Mouse (Mus musculus) lung, adult 2 months (tissue): ENCODE results near the gene Tbl1xr1. TPM values are rescaled to one million over a fixed set of nuclear protein-coding genes. Genes with fewer than 3 reads are reported as not detected.

ENCODE experiments used
- DNase-seq: peaks from one replicate; pipeline ENCODE4 v3.0.0; 2022
- H3K4me1 ChIP-seq: fragments of 200-500 bp; 2 replicates; pipeline ENCODE4 v1.6.1; 2011; ENCODE audit warnings: low read length; ENCODE audit not compliant: control insufficient read depth, insufficient read depth
- H3K4me3 ChIP-seq: fragments of 200-500 bp; replicated peaks from 2 replicates; pipeline ENCODE3; 2011; ENCODE audit warnings: low read depth, mild to moderate bottlenecking, control low read depth, low read length; ENCODE audit errors: extremely low read depth
- CTCF ChIP-seq: fragments of 200-500 bp; IDR thresholded peaks from 2 replicates; pipeline ENCODE4 v1.5.1; 2011; ENCODE audit warnings: mild to moderate bottlenecking, low read length, control low read depth; ENCODE audit not compliant: insufficient read depth
- POLR2A ChIP-seq: fragments of 200-500 bp; IDR thresholded peaks from 2 replicates; pipeline ENCODE4 v1.6.1; 2011; ENCODE audit warnings: low read depth, mild to moderate bottlenecking, control low read depth, low read length, borderline replicate concordance; ENCODE audit errors: extremely low read depth
- WGBS: fragments of 180-500 bp; shearing (Covaris S2); methylation state at CpG from one replicate; pipeline ENCODE4 v1.1.7; 2018; 5-methylcytosine and 5-hydroxymethylcytosine counted together
- polyA plus RNA-seq: library from polyadenylated mRNA; depleted of rRNA; stranded (reverse); fragments of >200 nt; gene quantifications from 2 replicates; pipeline ENCODE4 v1.2.3, GENCODE M21; 2012

The Tbl1xr1 gene
- polyA plus RNA-seq, 1 experiment = 37.3 TPM

DNA sequence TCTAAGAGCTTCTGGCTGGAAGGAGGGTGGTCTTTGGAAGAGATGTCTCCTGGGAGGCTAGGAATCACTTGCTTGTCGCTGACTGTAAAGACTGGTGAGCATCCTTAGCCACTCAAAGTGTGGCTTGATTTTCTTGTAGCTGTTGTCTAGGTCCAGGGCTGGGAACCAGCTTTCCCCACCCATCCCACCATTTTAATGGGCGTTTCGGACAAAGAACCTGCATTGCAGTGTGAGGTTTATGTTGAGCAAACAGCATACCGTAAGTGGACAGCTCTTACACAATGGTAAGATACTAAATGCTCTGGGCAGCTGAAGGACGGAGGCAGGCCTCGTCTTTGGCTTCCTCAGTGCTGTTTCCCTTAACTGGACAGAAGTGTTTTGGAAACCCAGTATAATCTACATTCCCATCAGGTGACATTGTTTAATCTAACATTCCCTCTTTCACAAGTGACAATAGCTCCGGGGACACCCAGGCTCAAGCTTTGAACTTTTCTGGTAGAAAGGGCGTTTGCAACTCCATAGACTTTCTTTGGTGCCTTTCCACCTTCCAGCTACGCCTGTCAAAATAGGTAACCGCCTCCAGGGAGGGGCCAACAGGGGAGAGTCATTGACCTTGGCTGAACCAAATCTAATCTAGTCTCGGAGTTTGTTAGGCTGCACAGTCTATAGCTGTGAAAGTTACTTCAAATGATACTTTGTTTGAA is 1.7 kb upstream of the Tbl1xr1 start:
- H3K4me1 ChIP-seq = peaks cover 9% of the 10 kb centered on the region
- H3K4me3 ChIP-seq = peak overlapping the region; percentile 34
- peak; percentile 57 for DNase-seq
- TF ChIP-seq POLR2A = no peak
- no peak for TF ChIP-seq CTCF
- WGBS = 23% methylated on average over 11 of the region's 11 CpGs

- TF ChIP-seq POLR2A = no peak
- Histone ChIP-seq H3K4me3 (peak overlapping the region; percentile 90), H3K4me1 (peaks cover 9% of the 10 kb centered on the region)
- WGBS = under 1% methylated on average over 28 of the region's 28 CpGs
- DNase-seq = no peak
Measured at GRCm38 (mm10) chr3:22075517-22075886, 950 bp upstream of the Tbl1xr1 start.

DNA sequence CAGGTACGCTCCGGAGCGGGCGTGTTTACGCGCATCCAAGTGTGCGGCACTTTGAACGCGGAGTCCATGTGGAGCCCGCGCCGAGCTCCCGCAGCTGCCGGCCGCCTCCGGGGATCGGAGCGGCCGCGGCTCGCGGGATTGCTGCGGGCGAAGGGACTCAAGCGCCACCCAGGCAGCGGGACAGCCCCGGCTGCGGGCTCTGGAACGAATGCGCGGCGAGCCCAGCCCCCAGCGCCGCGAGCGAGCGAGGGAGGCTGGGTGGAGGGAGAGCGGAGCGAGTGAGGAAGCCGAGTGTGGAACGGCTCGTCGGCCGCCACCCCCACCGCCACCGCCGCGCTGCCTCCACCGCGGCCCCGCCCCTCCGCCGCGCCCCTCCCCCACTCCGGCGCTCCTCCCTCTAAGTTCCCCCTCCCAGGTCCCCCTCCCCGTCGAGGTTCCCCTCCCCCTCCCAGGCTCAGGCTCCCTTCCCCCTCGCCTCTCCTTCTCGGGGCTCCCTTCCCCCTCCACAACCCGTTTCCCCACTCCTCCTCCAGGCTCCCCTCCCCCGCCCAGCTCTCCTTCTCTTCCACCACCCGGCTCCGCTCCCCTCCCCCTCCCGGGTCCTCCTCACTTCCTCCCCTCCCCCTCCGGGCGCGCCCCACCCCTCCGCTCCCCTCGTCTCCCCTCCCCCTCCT is 428 bp upstream of the Tbl1xr1 start:
- Histone ChIP-seq H3K4me1 (peaks cover 9% of the 10 kb centered on the region), H3K4me3 (peak overlapping the region; percentile 90)
- WGBS = under 1% methylated on average over 42 of the region's 70 CpGs
- TF ChIP-seq POLR2A (peak; percentile 60; the same call in 1 of the 2 replicates), CTCF (no peak)
- DNase-seq = peak; percentile 81

DNA sequence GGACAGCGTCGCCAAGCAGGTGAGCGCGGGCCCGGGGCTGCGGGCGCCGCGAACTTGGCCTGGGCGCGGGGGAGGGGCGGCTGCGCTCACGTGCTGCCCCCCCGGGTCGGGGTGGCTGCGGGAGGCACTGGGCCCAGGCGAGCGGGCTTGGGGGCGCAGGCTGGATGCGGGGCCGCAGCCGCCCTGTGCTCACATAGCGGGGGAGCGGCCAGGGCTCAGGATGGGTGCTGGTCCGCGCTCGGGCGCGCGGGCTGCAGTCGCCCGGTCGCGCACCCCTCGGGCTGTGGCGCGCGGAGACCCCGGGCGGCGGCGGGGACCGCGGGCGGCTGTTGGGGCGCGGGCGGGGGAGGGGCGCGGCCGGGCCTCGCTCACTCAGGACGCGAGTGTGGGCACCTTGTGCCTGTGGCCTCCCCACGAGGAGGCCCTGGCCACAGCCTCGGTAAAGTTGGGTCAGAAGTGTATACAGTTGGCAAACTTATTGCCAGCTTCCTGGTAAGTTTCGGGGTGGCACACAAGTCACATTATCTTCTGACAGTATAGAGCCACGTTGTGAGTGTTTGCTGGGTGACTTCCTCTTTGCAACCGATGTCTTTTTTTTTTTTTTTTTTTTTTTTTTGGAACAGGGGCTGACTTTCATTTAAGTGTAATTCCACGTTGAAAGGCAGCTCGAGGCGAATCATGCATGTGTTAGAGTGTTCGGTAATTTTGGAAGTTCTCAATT is 644 bp downstream of the Tbl1xr1 start:
- DNase-seq = peak; percentile 71
- peak overlapping the region; percentile 80 for H3K4me3 ChIP-seq
- under 1% methylated on average over 63 of the region's 64 CpGs for WGBS
- TF ChIP-seq POLR2A = no peak
- no peak for TF ChIP-seq CTCF
- H3K4me1 ChIP-seq = peaks cover 16% of the 10 kb centered on the region

- Histone ChIP-seq H3K4me1 (peaks cover 17% of the 10 kb centered on the region), H3K4me3 (peak overlapping the region; percentile 80)
- no peak for DNase-seq
- 7% methylated on average over 9 of the region's 9 CpGs for WGBS
- TF ChIP-seq POLR2A (no peak), CTCF (no peak)
Measured at GRCm38 (mm10) chr3:22077657-22078475, 1.4 kb downstream of the Tbl1xr1 start.

DNA sequence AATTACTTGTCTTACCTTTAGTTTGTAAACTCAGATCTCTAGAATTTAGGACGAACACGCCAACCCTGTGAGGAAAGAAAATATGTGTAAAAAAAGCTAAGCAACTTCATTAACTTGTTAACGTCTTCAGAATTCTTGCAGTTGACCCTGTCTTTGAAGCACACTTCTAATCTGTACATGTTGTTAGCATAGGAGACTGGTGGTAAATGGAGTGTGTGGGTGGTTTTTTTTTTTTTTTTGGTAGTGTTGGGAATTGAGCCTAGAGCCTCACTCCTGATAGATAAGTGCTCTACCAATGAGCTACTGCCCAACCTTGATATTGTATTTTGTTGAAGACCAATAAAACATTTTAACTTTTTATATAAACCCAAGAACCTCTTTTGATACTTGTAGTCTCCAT is 2.1 kb downstream of the Tbl1xr1 start:
- Histone ChIP-seq H3K4me3 (peak overlapping the region; percentile 36), H3K4me1 (peaks cover 19% of the 10 kb centered on the region)
- DNase-seq = no peak
- WGBS = 50% methylated on average over 3 of the region's 3 CpGs
- TF ChIP-seq CTCF (no peak), POLR2A (no peak)

DNA sequence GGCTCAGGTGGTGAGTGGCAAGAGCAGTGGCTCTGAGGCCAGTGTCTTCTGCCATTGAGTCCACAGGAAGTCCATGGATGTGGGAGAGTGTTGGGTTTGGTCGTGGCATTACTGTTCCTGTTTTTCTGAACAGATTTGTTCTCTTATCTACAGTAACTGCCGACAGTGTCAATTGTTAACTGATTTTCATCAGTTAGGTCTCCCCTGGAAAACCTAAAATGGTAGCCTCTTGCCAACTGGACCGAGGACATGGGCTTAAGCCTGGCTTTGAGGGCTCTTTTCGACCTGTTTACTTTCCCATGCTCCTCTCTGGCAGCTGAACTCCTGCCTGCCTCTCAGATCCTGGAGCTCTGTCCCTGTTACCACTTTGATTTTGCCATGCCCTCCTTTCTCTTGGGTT is 5.4 kb downstream of the Tbl1xr1 start:
- Histone ChIP-seq H3K4me1 (peaks cover 19% of the 10 kb centered on the region), H3K4me3 (no peak overlapping the region)
- no peak for DNase-seq
- 31% methylated on average over 4 of the region's 4 CpGs for WGBS
- no peak for TF ChIP-seq POLR2A
- no peak for TF ChIP-seq CTCF

- 84% methylated on average over 4 of the region's 4 CpGs for WGBS
- no peak for DNase-seq
- TF ChIP-seq POLR2A (no peak), CTCF (no peak)
- H3K4me3 ChIP-seq = no peak overlapping the region
- peaks cover 19% of the 10 kb centered on the region for H3K4me1 ChIP-seq
Measured at GRCm38 (mm10) chr3:22082823-22083222, 6.4 kb downstream of the Tbl1xr1 start.

GRCm38 (mm10) chr3:22084222-22084996 is 8.0 kb downstream of the Tbl1xr1 start:
- no peak for TF ChIP-seq POLR2A
- no peak for TF ChIP-seq CTCF

GRCm38 (mm10) chr3:22089825-22090224 is 13.4 kb downstream of the Tbl1xr1 start:
- TF ChIP-seq POLR2A (no peak), CTCF (no peak)
- Histone ChIP-seq H3K4me3 (no peak overlapping the region), H3K4me1 (peaks cover 19% of the 10 kb centered on the region)
- 67% methylated on average over 3 of the region's 3 CpGs for WGBS
- no peak for DNase-seq

More at GRCm38 (mm10) chr3:22084222-22084996, 8.0 kb downstream of the Tbl1xr1 start:
- 76% methylated on average over 10 of the region's 10 CpGs for WGBS
- H3K4me1 ChIP-seq = peaks cover 11% of the 10 kb centered on the region
- no peak for DNase-seq
- H3K4me3 ChIP-seq = no peak overlapping the region
